Mouse (Mus musculus): Measurements from ENCODE around the gene Asl.

DNA sequence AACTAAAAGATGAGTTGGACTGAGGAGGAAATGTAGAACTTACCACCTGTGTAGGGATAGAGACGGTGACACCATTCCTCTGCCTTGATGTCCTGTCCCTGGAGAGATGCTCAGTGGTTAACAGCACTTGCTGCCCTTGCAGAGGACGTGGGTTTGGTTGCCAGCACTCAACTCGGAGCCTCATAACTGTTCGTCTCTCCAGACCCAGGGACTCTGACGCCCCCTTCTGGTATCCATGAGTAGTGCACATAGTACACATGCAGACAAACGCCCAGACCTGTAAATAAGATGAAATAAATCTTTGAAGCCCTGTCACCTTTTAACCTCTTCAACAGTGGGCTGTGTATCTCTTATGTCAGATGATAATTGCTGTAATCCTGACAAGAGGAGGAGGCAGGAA lies 18.0 kb upstream of the Asl start:
- TF ChIP-seq CTCF (IDR thresholded peaks at IDR 0.05; ENCODE audit: borderline replicate concordance, insufficient read depth, low read length) (no peak), POLR2A (IDR thresholded peaks at IDR 0.05; ENCODE audit: low read depth, low read length) (no peak)

All from embryonic fibroblast, embryonic 13.5 days (primary cell).